Mouse (Mus musculus): ENCODE data around the gene Vmn2r28. TPM values are rescaled to one million over a fixed set of nuclear protein-coding genes. Genes with fewer than 3 reads are reported as not detected.
"Not testable (repeated sequence)": the region's sequence is repeated elsewhere in the genome, so short reads cannot be mapped to it uniquely, and the experiment has no call there.

Gene Vmn2r28
- not detected for total RNA-seq (2022)

- DNase-seq (ENCODE audit: low spot score in 2 of 2), result not testable (repeated sequence)
Observed at GRCm38 (mm10) chr7:5493856-5494255, at the start of gene Vmn2r28. Gene Vmn2r28 (minus strand): TSS chr7:5493956.

GRCm38 (mm10) chr7:5540770-5541436 is 47.1 kb upstream of the Vmn2r28 start:
- not testable (repeated sequence) for DNase-seq (ENCODE audit: low spot score in 2 of 2)

GRCm38 (mm10) chr7:5456674-5457073 is 37.1 kb downstream of the Vmn2r28 start, which contains the start of gene Vmn1r59:
Gene Vmn1r59 (minus strand): TSS chr7:5456774.
- no peak for DNase-seq (ENCODE audit: low spot score in 2 of 2)

GRCm38 (mm10) chr7:5454011-5454410 is 39.7 kb downstream of the Vmn2r28 start:
- DNase-seq (ENCODE audit: low spot score in 2 of 2), result not testable (repeated sequence)

- DNase-seq (ENCODE audit: low spot score in 2 of 2), result no peak
Observed at GRCm38 (mm10) chr7:5448627-5449026, 45.1 kb downstream of the Vmn2r28 start.

Other genes starting within 250 kb of the Vmn2r28 start
- gene Gm5065, start 143.4 kb downstream of the Vmn2r28 start, total RNA-seq (2022), result not detected
- not detected for gene Nlrp2, start 142.9 kb downstream of the Vmn2r28 start, total RNA-seq (2022)
- gene Vmn1r58, start 80.6 kb downstream of the Vmn2r28 start, total RNA-seq (2022), result not detected
- gene Vmn1r59, start 37.2 kb downstream of the Vmn2r28 start, total RNA-seq (2022), result not detected
- gene Vmn1r60, start 53.4 kb upstream of the Vmn2r28 start, total RNA-seq (2022), result not detected
- not detected for gene Vmn1r61, start 119.3 kb upstream of the Vmn2r28 start, total RNA-seq (2022)
- not detected for gene Vmn1r62, start 179.7 kb upstream of the Vmn2r28 start, total RNA-seq (2022)